Mouse (Mus musculus) myocyte (in vitro differentiated cells): ENCODE measurements around the gene Gm42372. TPM values are rescaled to one million over a fixed set of nuclear protein-coding genes. Genes with fewer than 3 reads are reported as not detected.
A peak's percentile ranks its signal among the peaks of the same experiment; 100 is the strongest.

Experiments
- H3K27me3 ChIP-seq: one replicate; pipeline ENCODE4 v1.6.1; 2011; ENCODE audit not compliant: control insufficient read depth, insufficient read depth, insufficient read length
- H3K36me3 ChIP-seq: one replicate; pipeline ENCODE4 v1.6.1; 2011; ENCODE audit not compliant: control insufficient read depth, insufficient read depth
- H3K4me2 ChIP-seq: one replicate; pipeline ENCODE4 v1.6.1; 2011; ENCODE audit warnings: low read depth, control low read depth
- H3K4me3 ChIP-seq: one replicate; pipeline ENCODE4 v1.5.1; 2011; ENCODE audit warnings: mild to moderate bottlenecking, control low read depth, moderate library complexity
- H3K79me2 ChIP-seq: one replicate; pipeline ENCODE4 v1.6.1; 2011; ENCODE audit not compliant: control insufficient read depth, insufficient read depth
- H3ac ChIP-seq: one replicate; pipeline ENCODE4 v1.6.1; 2011; ENCODE audit not compliant: control insufficient read depth, insufficient read length
- CEBPB ChIP-seq: IDR thresholded peaks from 2 replicates; pipeline ENCODE4 v1.6.1; 2011; ENCODE audit warnings: mild to moderate bottlenecking, moderate library complexity; ENCODE audit not compliant: poor library complexity, insufficient read depth, severe bottlenecking
- E2F4 ChIP-seq: IDR thresholded peaks from one replicate; pipeline ENCODE4 v1.6.1; 2011; ENCODE audit warnings: mild to moderate bottlenecking, control low read depth, moderate library complexity; ENCODE audit not compliant: insufficient read depth
- MAX ChIP-seq: IDR thresholded peaks from one replicate; pipeline ENCODE4 v1.6.1; 2011; ENCODE audit warnings: low read depth, mild to moderate bottlenecking, control low read depth
- MYOD1 ChIP-seq, 3 experiments: IDR thresholded peaks; one replicate each; pipeline ENCODE4 v1.6.1; 2011; ENCODE audit warnings: control low read depth in 2 of 3, low read depth in 2 of 3, mild to moderate bottlenecking in 2 of 3, moderate library complexity in 1 of 3; ENCODE audit not compliant: insufficient read length in 2 of 3, control insufficient read depth in 1 of 3
- MYOG ChIP-seq, 3 experiments: IDR thresholded peaks; one replicate each; pipeline ENCODE4 v1.6.1; 2011; ENCODE audit warnings: control low read depth in 2 of 3, low read depth in 2 of 3, mild to moderate bottlenecking in 2 of 3; ENCODE audit not compliant: insufficient read length in 2 of 3, control insufficient read depth in 1 of 3, insufficient read depth in 1 of 3
- POLR2A ChIP-seq: IDR thresholded peaks from one replicate; pipeline ENCODE4 v1.6.1; 2011; ENCODE audit warnings: low read depth, mild to moderate bottlenecking, control low read depth, moderate library complexity; ENCODE audit not compliant: insufficient read length
- POLR2AphosphoS2 ChIP-seq: IDR thresholded peaks from one replicate; pipeline ENCODE4 v1.6.1; 2011; ENCODE audit warnings: low read depth, control low read depth; ENCODE audit not compliant: insufficient read length
- REST ChIP-seq: IDR thresholded peaks from one replicate; pipeline ENCODE4 v1.6.1; 2011; ENCODE audit warnings: mild to moderate bottlenecking, control low read depth, moderate library complexity; ENCODE audit not compliant: insufficient read depth, insufficient read length
- SRF ChIP-seq: IDR thresholded peaks from one replicate; pipeline ENCODE4 v1.6.1; 2011; ENCODE audit warnings: low read depth; ENCODE audit not compliant: control insufficient read depth, insufficient read length
- TCF12 ChIP-seq: IDR thresholded peaks from one replicate; pipeline ENCODE4 v1.6.1; 2011; ENCODE audit warnings: mild to moderate bottlenecking, control low read depth; ENCODE audit not compliant: poor library complexity, insufficient read depth, severe bottlenecking
- TCF3 ChIP-seq: IDR thresholded peaks from one replicate; pipeline ENCODE4 v1.6.1; 2011; ENCODE audit warnings: low read depth, control low read depth; ENCODE audit not compliant: insufficient read length
- USF1 ChIP-seq: IDR thresholded peaks from one replicate; pipeline ENCODE4 v1.6.1; 2011; ENCODE audit warnings: low read depth, mild to moderate bottlenecking, control low read depth, moderate library complexity
- polyA plus RNA-seq: library from polyadenylated mRNA; unstranded; fragments of >200 nt; fragmentation: generic; extraction: Trizol; gene quantifications from one replicate; pipeline ENCODE4 v1.2.1, GENCODE M21; 2012; ENCODE audit warnings: missing spikeins

The Gm42372 gene
- polyA plus RNA-seq, 1 experiment, result not detected

DNA sequence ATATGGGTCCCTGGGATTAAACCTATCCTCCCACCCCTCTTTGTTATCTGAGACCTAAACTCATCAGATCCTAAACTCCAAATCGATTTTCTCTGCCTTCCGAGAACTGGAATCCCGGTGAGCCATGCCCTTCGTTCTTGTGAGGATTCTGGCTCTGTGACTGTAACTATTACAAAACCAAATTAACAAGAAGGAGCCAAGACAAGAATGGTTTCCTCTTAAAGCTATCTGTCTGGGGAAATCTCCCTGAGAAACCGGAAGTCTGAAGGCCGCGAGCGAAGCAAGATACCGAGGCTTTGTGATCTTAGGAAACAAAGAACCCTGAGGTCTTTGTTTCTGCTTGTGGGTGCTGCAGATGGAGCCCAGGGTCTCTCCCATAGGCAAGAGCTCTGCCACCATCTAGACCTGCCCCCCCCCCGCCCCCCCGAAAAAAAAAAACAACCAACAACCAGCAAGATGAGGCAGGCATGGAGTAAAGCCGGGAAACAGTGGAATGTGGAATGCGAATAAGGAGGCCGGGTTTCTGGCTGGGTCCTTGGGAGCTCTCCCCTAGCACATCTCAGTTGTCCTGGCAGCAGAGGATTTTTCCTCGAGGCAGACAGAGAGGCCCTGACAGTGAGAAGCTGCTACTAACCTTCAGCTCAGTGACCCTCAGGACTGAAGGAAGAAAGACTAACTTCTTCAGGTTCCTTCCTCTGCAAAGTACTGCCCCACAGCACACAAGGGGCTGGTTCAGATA lies 7.3 kb downstream of the Gm42372 start:
- Histone ChIP-seq H3K79me2 (peaks cover 9% of the 10 kb centered on the region), H3K4me3 (no peak overlapping the region), H3K27me3 (no peaks in the 10 kb centered on the region), H3K36me3 (no peaks in the 10 kb centered on the region), H3K4me2 (no peak overlapping the region), H3ac (no peak overlapping the region)
- TF ChIP-seq TCF12, result no peak
- no peak for TF ChIP-seq SRF
- TF ChIP-seq MAX, result no peak
- no peak for TF ChIP-seq REST

DNA sequence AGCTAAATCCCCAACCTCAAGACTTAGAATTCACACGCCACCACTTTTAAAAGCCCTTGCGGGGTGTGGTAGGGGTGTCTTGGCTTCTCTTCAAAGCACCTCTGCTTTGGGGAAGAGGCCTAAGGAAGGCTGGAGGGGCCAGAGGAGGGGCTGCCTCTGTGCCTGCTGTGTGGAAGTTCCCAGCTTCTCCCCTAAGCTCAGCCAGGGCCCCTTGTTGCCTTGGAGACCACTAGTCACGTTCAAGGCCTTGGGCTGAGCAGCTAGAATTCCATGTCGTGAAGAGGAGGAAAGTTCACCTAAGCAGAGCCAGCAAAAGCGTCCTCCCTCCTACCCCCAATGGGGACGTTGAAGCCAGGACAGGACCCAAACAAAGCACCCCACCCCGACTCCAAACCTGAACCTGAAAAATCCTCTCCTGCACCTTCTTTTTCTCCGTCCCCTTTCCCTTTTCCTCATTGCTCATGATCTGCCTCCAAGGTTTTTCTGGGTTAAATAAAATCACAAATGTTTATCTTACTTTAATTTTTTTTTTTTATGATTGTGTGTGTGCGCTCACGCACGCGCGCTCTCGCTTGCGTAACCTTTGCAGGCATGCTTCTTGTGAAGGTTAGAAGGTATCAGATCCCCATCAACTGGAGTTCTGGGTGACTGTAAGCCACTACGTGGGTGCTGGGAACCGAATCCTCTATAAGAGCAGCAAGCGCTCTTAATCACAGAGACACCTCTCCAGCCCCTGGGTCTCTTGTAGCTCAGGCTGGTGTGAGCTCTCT lies 9.0 kb downstream of the Gm42372 start:
- H3K27me3 ChIP-seq, result no peaks in the 10 kb centered on the region
- no peak overlapping the region for H3K4me2 ChIP-seq
- TF ChIP-seq MAX, result no peak
- no peak for TF ChIP-seq E2F4
- TF ChIP-seq MYOG (IDR thresholded peaks at IDR 0.05; ENCODE audit: control insufficient read depth in 1 of 3, insufficient read depth in 1 of 3, insufficient read length in 2 of 3, low read depth in 2 of 3), result no peak
- no peak for TF ChIP-seq TCF3
- TF ChIP-seq USF1, result no peak
- no peak for TF ChIP-seq MYOD1 (IDR thresholded peaks at IDR 0.05; ENCODE audit: control insufficient read depth in 1 of 3, insufficient read length in 2 of 3, low read depth in 2 of 3)
- no peak for TF ChIP-seq TCF12
- no peak for TF ChIP-seq REST
- TF ChIP-seq POLR2A, result no peak
- no peak for TF ChIP-seq POLR2AphosphoS2
- TF ChIP-seq SRF, result no peak
- TF ChIP-seq CEBPB, result no peak
- no peaks in the 10 kb centered on the region for H3K36me3 ChIP-seq
- peaks cover 16% of the 10 kb centered on the region for H3K79me2 ChIP-seq
- no peak overlapping the region for H3ac ChIP-seq
- no peak overlapping the region for H3K4me3 ChIP-seq

- peaks cover 18% of the 10 kb centered on the region for H3K79me2 ChIP-seq
- TF ChIP-seq USF1 (no peak), POLR2AphosphoS2 (no peak), MYOD1 (IDR thresholded peaks at IDR 0.05; ENCODE audit: control insufficient read depth in 1 of 3, insufficient read length in 2 of 3, low read depth in 2 of 3) (no peak), TCF12 (no peak), CEBPB (no peak), POLR2A (no peak), E2F4 (no peak), MYOG (IDR thresholded peaks at IDR 0.05; ENCODE audit: control insufficient read depth in 1 of 3, insufficient read depth in 1 of 3, insufficient read length in 2 of 3, low read depth in 2 of 3) (no peak), SRF (no peak), MAX (no peak), TCF3 (no peak), REST (no peak)
- no peaks in the 10 kb centered on the region for H3K27me3 ChIP-seq
- no peaks in the 10 kb centered on the region for H3K36me3 ChIP-seq
- no peak within 1 kb of the TSS for H3ac ChIP-seq
- H3K4me2 ChIP-seq, result peak within 1 kb of the TSS; percentile 62
- peak within 1 kb of the TSS; percentile 87 for H3K4me3 ChIP-seq
Measured at GRCm38 (mm10) chr7:16992451-16992807, 9.5 kb downstream of the Gm42372 start, which contains the start of gene Ccdc8. Gene Ccdc8 (plus strand): TSS chr7:16992708.

DNA sequence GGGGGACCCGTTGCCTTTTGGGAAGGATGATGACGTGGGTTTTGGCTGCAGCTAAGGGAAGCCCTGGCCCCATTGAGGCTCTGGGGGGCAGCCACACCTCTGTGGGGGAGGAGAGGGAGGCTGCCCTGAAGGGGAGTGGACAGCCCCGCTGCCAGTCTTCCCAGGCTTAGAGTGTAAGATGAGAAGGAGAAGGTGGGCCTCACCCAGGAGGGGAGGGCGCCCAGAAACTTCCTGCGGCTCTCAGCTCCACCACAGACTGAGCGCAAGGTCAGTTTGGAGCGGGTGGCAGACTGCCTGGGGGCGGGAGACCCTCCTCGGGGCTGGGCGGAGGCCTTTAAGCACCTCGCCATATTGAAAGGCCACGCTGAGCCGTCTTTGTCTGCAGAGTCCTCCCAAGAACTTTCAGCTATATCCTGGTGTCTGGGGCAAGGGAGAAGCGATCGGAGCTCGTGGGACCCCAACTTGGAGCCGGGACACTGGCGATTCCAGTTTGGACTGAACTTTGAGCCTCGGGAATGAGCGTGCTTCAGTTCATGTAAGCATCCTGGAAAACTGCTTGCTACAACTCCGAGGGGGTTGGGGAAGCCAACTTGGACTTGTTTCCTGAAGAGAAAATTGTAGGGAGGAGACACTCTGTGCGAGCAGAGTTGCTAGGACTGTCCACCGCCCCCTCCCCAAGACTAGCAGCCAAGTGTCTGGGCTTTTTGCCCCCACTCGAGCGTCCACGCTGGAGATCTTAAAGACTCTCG lies 10.9 kb downstream of the Gm42372 start:
- Histone ChIP-seq H3K79me2 (peaks cover 18% of the 10 kb centered on the region), H3K4me2 (peak overlapping the region; percentile 80), H3ac (peak overlapping the region; percentile 17), H3K4me3 (peak overlapping the region; percentile 87), H3K36me3 (no peaks in the 10 kb centered on the region), H3K27me3 (no peaks in the 10 kb centered on the region)
- TF ChIP-seq TCF12 (no peak), POLR2A (peak; percentile 84), POLR2AphosphoS2 (peak; percentile 82)

DNA sequence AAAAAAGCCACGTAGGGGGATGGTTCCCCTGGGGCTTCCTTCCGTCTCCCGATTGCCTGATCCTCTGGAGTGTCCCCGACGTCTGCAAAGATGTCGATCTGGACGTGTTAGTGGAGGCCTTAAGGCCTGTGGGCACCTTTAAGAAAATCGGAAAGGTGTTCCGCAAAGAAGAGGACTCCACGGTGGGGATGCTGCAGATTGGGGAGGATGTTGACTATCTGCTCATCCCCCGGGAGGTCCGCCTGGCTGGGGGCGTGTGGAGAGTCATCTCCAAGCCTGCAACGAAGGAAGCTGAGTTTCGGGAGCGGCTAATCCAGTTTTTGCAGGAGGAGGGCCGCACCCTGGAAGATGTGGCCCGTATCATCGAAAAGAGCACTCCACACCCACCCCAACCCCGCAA lies 11.5 kb downstream of the Gm42372 start:
- peaks cover 18% of the 10 kb centered on the region for H3K79me2 ChIP-seq
- TF ChIP-seq MYOD1 (IDR thresholded peaks at IDR 0.05; ENCODE audit: control insufficient read depth in 1 of 3, insufficient read length in 2 of 3, low read depth in 2 of 3), result no peak
- TF ChIP-seq CEBPB, result no peak
- peak overlapping the region; percentile 87 for H3K4me3 ChIP-seq
- H3ac ChIP-seq, result peak overlapping the region; percentile 17
- H3K27me3 ChIP-seq, result no peaks in the 10 kb centered on the region
- H3K36me3 ChIP-seq, result no peaks in the 10 kb centered on the region
- H3K4me2 ChIP-seq, result peak overlapping the region; percentile 80
